Mouse (Mus musculus) limb, embryonic 12.5 days (tissue): ENCODE results near the gene Gm5460. TPM values are rescaled to one million over a fixed set of nuclear protein-coding genes. Genes with fewer than 3 reads are reported as not detected.

Experiments
- ATAC-seq: fragments of 200-750 bp; cut with Nextera tagmentation; 2 replicates; pipeline ENCODE4 v1.8.0; 2017; ENCODE audit warnings: low read depth, moderate TSS enrichment; ENCODE audit not compliant: insufficient number of reproducible peaks, insufficient read depth, low FRiP score, low TSS enrichment
- H3K27ac ChIP-seq: fragments of 300-500 bp; sonication (generic); 2 replicates; pipeline ENCODE4 v1.5.1; 2016; ENCODE audit warnings: mild to moderate bottlenecking, moderate library complexity
- H3K27me3 ChIP-seq: fragments of 300-500 bp; sonication (generic); 2 replicates; pipeline ENCODE4 v1.6.1; 2016; ENCODE audit warnings: mild to moderate bottlenecking, moderate library complexity
- H3K36me3 ChIP-seq: fragments of 300-500 bp; sonication (generic); 2 replicates; pipeline ENCODE4 v1.6.1; 2016; ENCODE audit warnings: mild to moderate bottlenecking, moderate library complexity
- H3K4me1 ChIP-seq: fragments of 300-500 bp; sonication (generic); replicated peaks from 2 replicates; pipeline ENCODE4 v1.6.1; 2016
- H3K4me2 ChIP-seq: fragments of 300-500 bp; sonication (generic); 2 replicates; pipeline ENCODE4 v1.6.1; 2016; ENCODE audit warnings: mild to moderate bottlenecking, moderate library complexity
- H3K4me3 ChIP-seq: fragments of 300-500 bp; sonication (generic); replicated peaks from 2 replicates; pipeline ENCODE4 v1.5.1; 2016; ENCODE audit warnings: mild to moderate bottlenecking
- H3K9ac ChIP-seq: fragments of 300-500 bp; sonication (generic); replicated peaks from 2 replicates; pipeline ENCODE4 v1.6.1; 2016; ENCODE audit warnings: mild to moderate bottlenecking, moderate library complexity
- H3K9me3 ChIP-seq: fragments of 300-500 bp; sonication (generic); 2 replicates; pipeline ENCODE4 v1.6.1; 2016; ENCODE audit warnings: mild to moderate bottlenecking, moderate library complexity
- WGBS: fragments of 180-500 bp; shearing (Covaris S2); methylation state at CpG from one replicate; pipeline ENCODE4 v1.1.7; 2016; 5-methylcytosine and 5-hydroxymethylcytosine counted together
- polyA plus RNA-seq: library from polyadenylated mRNA; unstranded; fragments of >200 nt; fragmentation: Nextera tagmentation; extraction: Ambion mirVana; gene quantifications from 2 replicates; pipeline ENCODE4 v1.2.1, GENCODE M21; 2016

Gene Gm5460
- polyA plus RNA-seq, 1 experiment from 2014 or later, result not detected

DNA sequence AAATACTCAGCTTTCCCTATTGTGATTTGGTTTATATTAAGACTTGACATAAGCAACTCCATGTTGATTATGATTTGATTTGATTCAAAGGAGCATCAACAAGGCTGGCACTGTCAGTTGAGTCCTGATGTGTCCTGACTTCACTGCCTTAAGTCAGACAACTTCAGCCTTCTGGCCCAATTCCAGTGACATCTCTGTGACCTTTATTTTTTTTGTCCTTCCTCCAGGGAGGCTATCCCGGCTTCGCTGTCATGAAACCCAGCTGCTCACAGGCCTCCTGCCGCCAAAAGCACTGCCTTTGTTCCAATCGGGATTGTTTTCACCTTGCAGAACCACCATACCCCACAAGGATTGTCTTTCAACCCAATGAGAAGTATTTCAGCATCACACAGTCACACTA is 58.8 kb downstream of the Gm5460 start:
- Histone ChIP-seq H3K27me3 (no peaks in the 10 kb centered on the region), H3K4me3 (no peak overlapping the region), H3K4me1 (no peaks in the 10 kb centered on the region), H3K4me2 (no peak overlapping the region), H3K9me3 (no peaks in the 10 kb centered on the region), H3K9ac (no peak overlapping the region), H3K36me3 (no peaks in the 10 kb centered on the region), H3K27ac (no peak overlapping the region)
- 68% methylated on average over 4 of the region's 4 CpGs for WGBS
- no peak for ATAC-seq

DNA sequence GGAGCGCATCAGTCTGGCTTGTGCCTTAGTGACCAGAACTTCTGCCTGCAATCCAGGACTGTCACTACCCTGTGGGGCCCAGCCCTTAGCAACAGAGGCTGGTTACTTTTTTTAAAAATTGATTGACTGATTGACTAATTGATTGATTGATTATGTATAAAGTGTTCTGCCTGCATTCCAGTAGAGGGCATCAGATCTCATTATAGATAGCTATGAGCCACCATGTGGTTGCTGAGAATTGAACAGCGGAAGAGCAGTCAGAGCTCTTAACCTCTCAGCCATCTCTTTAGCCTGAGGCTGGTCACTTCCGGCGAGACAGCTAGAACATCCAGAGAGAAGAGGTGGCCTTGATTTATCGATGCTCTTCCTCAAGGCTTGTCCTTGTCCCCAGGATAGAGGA is 60.7 kb downstream of the Gm5460 start:
- Histone ChIP-seq H3K9me3 (no peaks in the 10 kb centered on the region), H3K36me3 (no peaks in the 10 kb centered on the region), H3K4me2 (no peak overlapping the region), H3K9ac (no peak overlapping the region), H3K4me1 (no peaks in the 10 kb centered on the region), H3K4me3 (no peak overlapping the region), H3K27ac (no peak overlapping the region), H3K27me3 (no peaks in the 10 kb centered on the region)
- no peak for ATAC-seq
- WGBS, result 71% methylated on average over 5 of the region's 5 CpGs

DNA sequence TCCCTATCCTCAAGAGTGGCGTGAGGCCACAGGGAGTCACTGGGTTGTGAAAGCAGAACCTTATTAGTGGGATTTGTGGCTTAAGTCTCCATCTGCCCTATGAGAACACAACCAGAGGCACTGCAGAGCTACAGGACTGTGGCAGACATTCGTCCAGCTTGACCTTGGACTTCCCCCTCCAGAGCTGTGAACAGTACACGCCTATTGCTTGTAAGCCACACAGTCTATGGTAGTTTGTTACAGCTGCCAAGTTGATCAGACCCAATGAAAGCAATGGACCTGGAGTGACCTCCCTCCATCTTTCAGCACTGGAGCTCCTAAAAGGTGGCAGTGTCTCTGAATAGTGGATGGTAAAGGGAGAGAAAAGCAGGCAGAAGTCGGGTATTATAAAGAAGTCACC is 61.7 kb downstream of the Gm5460 start:
- Histone ChIP-seq H3K27ac (no peak overlapping the region), H3K36me3 (no peaks in the 10 kb centered on the region), H3K9ac (no peak overlapping the region), H3K4me2 (no peak overlapping the region), H3K4me3 (no peak overlapping the region), H3K9me3 (no peaks in the 10 kb centered on the region), H3K27me3 (no peaks in the 10 kb centered on the region), H3K4me1 (no peaks in the 10 kb centered on the region)
- WGBS, result 72% methylated on average over 4 of the region's 4 CpGs
- no peak for ATAC-seq

GRCm38 (mm10) chr14:34080321-34080997 is 63.9 kb downstream of the Gm5460 start:
- H3K27ac ChIP-seq, result no peak overlapping the region
- no peaks in the 10 kb centered on the region for H3K36me3 ChIP-seq
- no peak overlapping the region for H3K9ac ChIP-seq
- H3K4me1 ChIP-seq, result no peaks in the 10 kb centered on the region
- 10% methylated on average over 11 of the region's 11 CpGs for WGBS
- H3K9me3 ChIP-seq, result no peaks in the 10 kb centered on the region
- no peak overlapping the region for H3K4me3 ChIP-seq
- H3K27me3 ChIP-seq, result no peaks in the 10 kb centered on the region; the same call in 1 of the 2 replicates
- peak; percentile 69 for ATAC-seq
- H3K4me2 ChIP-seq, result no peak overlapping the region

DNA sequence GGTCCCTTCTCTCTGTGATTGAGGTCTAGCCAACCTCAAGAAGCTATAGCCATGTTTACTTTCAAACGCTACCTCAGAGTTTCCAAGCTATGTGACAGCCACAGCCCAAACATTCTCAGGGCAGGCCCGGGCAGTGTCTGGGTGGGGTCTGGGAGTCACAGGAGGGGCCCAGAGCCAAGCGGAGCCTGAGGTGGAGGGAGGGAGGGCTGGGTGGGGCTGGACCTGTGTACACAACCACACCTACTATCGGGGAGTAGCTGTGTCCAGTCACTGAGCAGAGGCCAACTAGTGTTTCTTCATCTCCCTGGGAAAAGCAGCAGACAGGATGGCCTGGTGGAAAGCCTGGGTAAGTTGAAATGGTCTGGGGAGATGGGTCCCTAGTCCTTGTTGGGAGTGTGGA is 69.2 kb downstream of the Gm5460 start, which contains the start of gene Anxa8:
Gene Anxa8 (plus strand): TSS at position 251 of the 400 bp plus-strand sequence.
- no peaks in the 10 kb centered on the region for H3K4me1 ChIP-seq
- no peak within 1 kb of the TSS for H3K4me2 ChIP-seq
- no peaks in the 10 kb centered on the region for H3K9me3 ChIP-seq
- peaks cover 9% of the 10 kb centered on the region; the same call in 1 of the 2 replicates for H3K27me3 ChIP-seq
- H3K27ac ChIP-seq, result no peak within 1 kb of the TSS
- WGBS, result 63% methylated on average over 4 of the region's 4 CpGs
- H3K4me3 ChIP-seq, result no peak within 1 kb of the TSS
- no peak for ATAC-seq
- H3K9ac ChIP-seq, result no peak within 1 kb of the TSS
- no peaks in the 10 kb centered on the region for H3K36me3 ChIP-seq

DNA sequence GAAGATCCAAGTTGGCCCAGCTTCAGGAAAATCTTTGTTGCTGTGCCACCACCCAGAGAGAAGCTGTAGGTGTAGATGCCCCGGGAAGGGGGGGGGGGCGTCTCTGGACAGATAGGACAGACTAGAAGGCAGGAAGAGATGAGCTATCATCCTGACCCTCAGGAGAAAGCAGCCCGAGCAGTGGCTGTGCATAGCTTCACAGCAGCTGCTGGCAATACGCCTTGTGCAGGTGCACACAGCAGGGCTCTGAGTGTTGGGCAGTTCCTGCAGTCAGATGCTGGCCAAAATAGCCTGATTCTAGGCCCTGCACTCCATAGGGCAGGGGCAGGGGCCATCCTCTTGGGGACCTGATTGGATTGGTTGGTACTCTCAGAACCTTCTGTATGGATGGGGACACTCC is 70.2 kb downstream of the Gm5460 start:
- no peak overlapping the region for H3K9ac ChIP-seq
- H3K27me3 ChIP-seq, result peaks cover 9% of the 10 kb centered on the region; the same call in 1 of the 2 replicates
- no peak overlapping the region for H3K27ac ChIP-seq
- no peak for ATAC-seq
- no peaks in the 10 kb centered on the region for H3K36me3 ChIP-seq
- 87% methylated on average over 3 of the region's 4 CpGs for WGBS
- H3K4me1 ChIP-seq, result no peaks in the 10 kb centered on the region
- no peak overlapping the region for H3K4me2 ChIP-seq
- H3K4me3 ChIP-seq, result no peak overlapping the region
- H3K9me3 ChIP-seq, result no peaks in the 10 kb centered on the region

DNA sequence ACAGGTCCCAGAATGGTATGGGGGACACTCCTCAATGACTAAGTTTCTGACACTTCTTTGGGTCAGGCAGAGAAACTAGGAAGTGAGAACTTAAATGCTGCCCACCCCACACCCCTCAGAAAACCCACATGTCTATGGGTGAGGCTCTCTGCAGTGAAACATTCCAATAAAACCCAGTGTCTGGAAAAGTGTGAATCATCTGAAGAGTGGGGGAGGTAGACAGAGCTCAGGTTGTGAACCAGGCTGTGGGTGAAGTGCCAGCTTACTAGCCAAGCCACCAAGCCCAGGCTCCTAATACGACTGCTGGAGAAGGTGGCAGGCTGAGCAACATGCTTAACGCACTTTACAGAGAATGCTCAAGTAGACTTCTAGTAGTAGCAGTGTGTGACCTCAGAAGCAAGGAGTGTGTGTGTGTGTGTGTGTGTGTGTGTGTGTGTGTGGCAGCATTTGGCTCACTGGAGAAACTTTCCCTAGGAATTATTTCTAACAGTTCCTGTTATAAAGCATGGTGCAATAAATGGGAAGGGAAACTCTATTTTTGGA is 71.4 kb downstream of the Gm5460 start:
- Histone ChIP-seq H3K36me3 (no peaks in the 10 kb centered on the region), H3K4me2 (no peak overlapping the region), H3K4me3 (no peak overlapping the region), H3K27me3 (peaks cover 9% of the 10 kb centered on the region; the same call in 1 of the 2 replicates), H3K27ac (no peak overlapping the region), H3K9ac (no peak overlapping the region), H3K4me1 (no peaks in the 10 kb centered on the region), H3K9me3 (no peaks in the 10 kb centered on the region)
- 84% methylated on average over 2 of the region's 2 CpGs for WGBS
- no peak for ATAC-seq

DNA sequence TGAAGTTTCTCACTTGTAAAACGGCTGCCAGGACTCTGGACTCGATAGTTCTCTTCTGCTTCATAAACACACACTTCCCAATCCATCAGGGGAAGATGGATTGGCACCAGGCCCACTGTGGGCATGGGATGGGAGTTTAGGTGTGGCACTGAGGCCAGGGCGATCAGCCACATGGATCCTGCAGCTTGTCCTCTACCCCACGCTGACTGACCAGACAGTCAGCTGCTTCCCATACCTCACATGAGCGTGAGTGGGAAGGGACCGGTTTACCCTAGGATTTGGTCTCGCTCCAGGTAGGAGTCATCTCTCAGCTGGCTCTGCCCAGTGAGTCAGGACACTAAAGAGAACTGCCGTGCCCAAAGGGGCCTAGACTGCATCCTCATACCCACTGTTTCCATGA is 73.2 kb downstream of the Gm5460 start:
- Histone ChIP-seq H3K36me3 (no peaks in the 10 kb centered on the region), H3K4me3 (no peak overlapping the region), H3K4me1 (no peaks in the 10 kb centered on the region), H3K27me3 (peaks cover 9% of the 10 kb centered on the region; the same call in 1 of the 2 replicates), H3K9ac (no peak overlapping the region), H3K4me2 (no peak overlapping the region), H3K9me3 (no peaks in the 10 kb centered on the region), H3K27ac (no peak overlapping the region)
- WGBS, result 81% methylated on average over 8 of the region's 8 CpGs
- ATAC-seq, result no peak

- H3K27ac ChIP-seq, result no peak overlapping the region
- H3K9ac ChIP-seq, result no peak overlapping the region
- peaks cover 9% of the 10 kb centered on the region; the same call in 1 of the 2 replicates for H3K27me3 ChIP-seq
- H3K4me3 ChIP-seq, result no peak overlapping the region
- ATAC-seq, result no peak
- WGBS, result 84% methylated on average over 5 of the region's 5 CpGs
- no peaks in the 10 kb centered on the region for H3K36me3 ChIP-seq
- no peaks in the 10 kb centered on the region for H3K4me1 ChIP-seq
- H3K4me2 ChIP-seq, result no peak overlapping the region
- H3K9me3 ChIP-seq, result no peaks in the 10 kb centered on the region
These were observed 74.9 kb downstream of the Gm5460 start for GRCm38 (mm10) chr14:34091475-34091874.

DNA sequence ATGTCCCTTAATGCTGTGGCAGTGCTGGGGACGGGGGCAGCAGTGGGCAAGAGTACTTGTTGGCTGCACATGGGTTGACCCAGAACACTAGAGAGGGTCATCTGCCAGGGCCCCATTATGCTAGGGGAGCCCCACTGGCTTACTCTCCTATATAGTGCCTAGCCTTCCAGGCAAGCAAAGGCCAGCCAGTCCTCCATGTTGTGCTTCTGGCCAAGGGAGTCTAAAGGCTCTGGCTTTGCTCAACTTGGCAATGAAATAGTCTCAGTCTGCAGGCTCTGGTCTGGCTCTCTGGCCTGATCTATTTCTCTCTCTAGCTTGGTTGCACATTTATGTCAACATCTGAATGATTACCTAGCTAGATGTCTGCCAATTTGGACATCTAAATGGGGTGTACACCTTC is 76.3 kb downstream of the Gm5460 start:
- H3K9me3 ChIP-seq, result no peaks in the 10 kb centered on the region
- H3K27ac ChIP-seq, result no peak overlapping the region
- no peak for ATAC-seq
- H3K4me2 ChIP-seq, result no peak overlapping the region
- no peak overlapping the region for H3K9ac ChIP-seq
- H3K27me3 ChIP-seq, result no peaks in the 10 kb centered on the region
- whole genome bisulfite sequencing, result 73% methylated on average over 1 of the region's 1 CpGs
- H3K36me3 ChIP-seq, result no peaks in the 10 kb centered on the region
- H3K4me3 ChIP-seq, result no peak overlapping the region
- H3K4me1 ChIP-seq, result no peaks in the 10 kb centered on the region

GRCm38 (mm10) chr14:34096161-34096560 is 79.6 kb downstream of the Gm5460 start:
- ATAC-seq, result no peak
- Histone ChIP-seq H3K36me3 (no peaks in the 10 kb centered on the region), H3K27ac (no peak overlapping the region), H3K9ac (no peak overlapping the region), H3K27me3 (no peaks in the 10 kb centered on the region), H3K4me1 (no peaks in the 10 kb centered on the region), H3K4me3 (no peak overlapping the region), H3K4me2 (no peak overlapping the region), H3K9me3 (no peaks in the 10 kb centered on the region)
- 80% methylated on average over 5 of the region's 5 CpGs for WGBS
